Mouse (Mus musculus) urinary bladder, adult 18-20 months (tissue): Measurements from ENCODE around the gene Fuk.
"Not testable (repeated sequence)": the region's sequence is repeated elsewhere in the genome, so short reads cannot be mapped to it uniquely, and the experiment has no call there.

Experiments
- DNase-seq, 2 experiments: peaks; one replicate each; pipeline ENCODE4 v3.0.0; 2022; ENCODE audit warnings: low spot score in 2 of 2, mixed read lengths in 2 of 2

Gene Fuk

DNA sequence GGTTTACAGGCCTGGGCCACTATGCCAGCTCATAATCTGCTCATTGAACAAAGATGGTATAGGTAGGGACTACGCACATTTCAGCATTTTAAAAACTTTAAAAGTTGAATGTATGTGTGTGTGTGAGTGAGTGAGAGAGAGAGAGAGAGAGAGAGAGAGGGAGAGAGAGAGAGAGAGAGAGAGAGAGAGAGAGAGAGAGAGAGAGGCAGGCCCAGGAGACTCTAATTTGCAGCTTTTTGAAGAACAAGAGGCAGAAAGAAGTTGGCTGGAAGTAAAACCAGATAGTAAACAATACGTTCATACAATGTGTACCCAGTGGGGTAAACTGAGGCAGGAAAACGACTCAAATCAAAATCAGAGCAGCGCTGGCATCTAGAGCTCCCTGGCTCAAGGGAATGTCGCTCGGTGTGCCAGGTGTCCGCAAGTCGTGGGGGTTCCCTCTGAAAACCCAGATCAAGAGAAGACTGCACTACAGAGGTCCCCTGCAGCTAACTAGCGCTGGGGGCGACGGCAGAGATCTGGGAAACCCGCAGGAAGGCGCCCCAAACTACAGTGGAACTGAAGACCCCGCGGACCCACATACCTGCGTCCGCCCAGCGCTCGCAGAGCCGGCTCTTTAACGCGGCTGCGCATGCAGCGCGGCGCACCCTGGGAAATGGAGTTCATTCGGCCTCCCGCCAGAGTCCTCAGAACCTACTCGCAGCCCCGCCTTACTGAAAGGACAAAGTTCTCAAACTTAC lies at the start of gene Fuk:
TSS of gene Fuk (minus strand) at position 650 of the 740 bp plus-strand sequence.
- peak; percentile 66 to 74 for DNase-seq

DNA sequence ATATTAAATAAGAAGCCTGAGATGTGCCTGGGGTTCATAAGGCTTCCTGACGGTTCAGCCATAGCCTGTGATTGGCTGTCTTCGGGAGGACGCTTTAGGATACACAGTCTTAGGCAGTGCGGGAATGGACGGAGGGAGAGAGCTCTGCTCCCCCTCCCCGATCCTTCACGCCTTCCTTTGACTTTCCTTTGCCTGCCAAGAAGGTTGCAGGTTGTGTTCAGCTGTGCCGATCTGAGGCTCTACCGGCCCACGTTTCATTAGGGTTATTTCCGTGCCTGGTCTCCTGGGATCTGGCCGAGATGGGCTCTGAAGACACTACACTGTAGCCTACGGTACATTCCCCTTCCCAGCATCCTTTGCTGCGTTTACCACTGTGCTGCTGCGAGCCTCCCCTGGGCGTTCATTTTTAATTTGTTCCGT lies 47.8 kb upstream of the Fuk start:
- no peak for DNase-seq

DNA sequence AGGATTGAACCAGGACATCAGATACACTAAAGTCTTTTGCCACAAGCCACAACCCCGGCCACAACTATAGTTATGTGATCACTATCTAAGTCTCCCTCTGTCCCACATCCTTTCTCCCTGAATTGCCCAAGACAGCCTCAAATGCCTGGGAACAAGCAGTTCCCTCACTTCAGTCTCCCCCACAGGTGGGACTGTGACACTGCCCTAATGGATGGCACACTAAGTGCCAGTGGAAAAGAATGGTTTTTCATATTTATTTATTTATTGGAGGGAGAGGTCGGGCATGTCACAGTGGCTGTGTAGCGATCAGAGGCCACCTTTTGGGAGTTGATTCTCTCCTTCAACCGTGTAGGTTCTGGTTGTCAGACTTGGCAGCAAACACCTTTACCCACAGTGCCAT lies 43.4 kb upstream of the Fuk start:
- no peak for DNase-seq

DNA sequence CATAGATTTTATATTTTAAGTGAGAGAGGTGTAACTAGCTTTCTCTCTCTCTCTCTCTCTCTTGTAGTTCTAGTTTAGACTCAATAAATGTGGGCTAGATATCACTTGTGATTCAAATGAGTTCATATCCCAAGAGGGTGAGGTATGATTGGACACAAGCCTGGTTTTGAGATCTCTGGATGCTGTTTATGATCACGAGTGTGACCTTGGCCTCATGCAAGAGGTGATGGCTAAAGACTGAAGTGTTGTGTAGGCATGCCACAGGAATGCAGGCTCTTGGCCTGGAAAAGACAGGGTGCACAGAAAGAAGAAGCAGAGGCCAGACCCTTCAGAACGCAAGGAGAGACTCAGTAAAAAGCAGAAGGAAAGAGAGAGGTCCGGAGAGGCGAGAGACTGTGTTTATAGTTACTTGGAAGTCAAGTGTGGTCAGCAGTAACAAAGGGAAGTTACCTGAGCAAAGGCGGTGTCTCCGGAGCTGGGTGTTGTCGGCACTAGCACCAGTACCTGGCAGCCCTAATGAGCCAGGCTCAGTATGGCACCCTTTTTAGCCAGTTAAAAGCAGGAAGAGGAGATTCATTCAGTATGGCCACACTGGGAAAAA lies 42.1 kb upstream of the Fuk start:
- DNase-seq: no peak

DNA sequence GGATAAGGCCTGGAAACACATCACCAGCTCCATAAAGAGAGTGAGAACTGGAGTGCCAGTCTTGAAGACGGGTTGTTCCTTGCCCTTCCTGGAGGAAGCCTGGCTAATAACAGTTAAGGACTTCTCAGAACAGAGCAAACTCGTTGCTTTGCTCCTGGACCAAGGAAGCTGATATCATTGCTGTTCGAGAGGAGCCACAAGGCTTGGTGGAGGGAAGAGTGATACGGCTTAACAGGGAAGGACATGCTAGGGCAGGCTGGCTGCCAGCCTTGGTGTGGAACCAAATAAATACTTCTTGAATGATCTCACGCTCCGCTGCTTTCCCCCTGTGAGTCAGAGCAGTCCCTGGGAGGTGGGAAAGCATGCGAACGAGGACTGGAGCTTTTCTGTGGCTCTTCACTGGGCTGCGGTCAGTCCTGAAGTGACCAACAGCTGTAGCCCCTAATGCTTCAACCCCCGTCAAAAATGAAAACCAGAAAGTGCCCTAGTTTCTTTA lies 39.2 kb upstream of the Fuk start:
- DNase-seq: peak; percentile 50 to 87

DNA sequence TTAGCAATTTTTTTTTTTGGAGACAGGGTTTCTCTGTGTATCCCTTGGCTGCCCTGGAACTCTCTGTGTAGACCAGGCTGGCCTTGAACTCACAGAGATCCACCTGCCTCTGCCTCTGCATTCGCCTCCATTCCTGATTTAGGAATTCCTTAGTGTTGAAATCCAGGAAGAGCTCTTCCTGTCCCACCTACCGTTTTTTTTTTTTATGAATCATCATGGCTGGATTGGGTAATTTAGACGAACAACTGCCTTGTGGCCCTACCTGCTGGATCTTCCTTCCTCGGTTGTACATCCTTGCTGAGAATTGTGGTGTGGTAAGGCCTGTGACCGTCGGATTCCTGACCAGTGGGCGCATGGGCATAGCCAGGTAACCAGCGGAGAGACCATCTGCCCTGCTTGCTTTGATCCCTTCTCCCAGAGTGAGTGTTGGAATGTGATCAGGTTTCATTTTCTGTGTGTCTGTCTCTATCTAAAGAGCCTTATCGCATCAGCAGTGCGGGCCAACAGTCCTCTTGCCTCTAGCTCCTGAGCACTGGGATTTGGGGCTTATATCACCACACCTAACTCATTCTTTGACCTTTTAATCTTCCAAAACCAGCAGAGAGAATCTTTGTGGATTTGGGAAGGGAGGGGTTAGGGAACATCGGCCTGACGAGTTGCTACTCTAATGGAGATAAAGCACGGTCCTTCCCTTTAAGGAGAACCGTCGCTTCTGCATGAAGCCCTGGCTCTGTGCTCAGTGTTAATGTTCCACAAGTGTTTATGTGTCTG lies 38.6 kb upstream of the Fuk start:
- no peak for DNase-seq

DNA sequence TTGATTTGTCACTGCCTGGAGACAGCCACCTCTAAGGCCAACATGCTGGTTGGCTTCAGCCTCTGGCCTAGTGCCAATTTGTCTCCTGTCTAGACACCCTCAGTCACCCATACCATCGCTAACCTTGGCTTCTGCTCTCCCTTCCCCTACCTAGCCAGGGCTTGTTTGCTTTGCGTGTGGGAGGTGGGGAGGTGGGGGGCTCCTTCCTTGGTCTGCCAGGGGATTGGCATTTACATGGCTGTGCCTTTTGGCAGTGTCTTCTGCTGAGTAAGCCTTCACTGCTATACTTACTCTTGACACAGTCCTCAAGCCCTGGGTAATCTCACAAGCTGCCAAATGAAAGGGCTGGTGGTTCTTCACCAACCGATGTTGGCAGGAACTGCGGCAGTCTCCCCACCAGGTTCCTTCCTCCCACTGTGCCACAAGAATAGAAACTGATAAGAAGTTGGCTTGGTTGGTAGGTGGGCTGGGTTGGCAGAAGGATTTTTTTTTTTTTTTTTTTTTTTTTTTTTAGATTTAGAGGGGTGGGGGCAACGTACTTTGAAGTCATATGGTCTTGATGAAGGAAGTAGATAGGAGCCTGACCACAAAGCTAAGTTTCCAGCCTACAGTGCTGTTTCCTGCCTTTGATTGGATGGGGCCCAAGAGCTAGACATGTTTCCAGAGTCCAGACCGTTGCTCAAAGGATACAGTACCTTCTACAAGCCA lies 36.7 kb upstream of the Fuk start:
- DNase-seq: no peak

DNA sequence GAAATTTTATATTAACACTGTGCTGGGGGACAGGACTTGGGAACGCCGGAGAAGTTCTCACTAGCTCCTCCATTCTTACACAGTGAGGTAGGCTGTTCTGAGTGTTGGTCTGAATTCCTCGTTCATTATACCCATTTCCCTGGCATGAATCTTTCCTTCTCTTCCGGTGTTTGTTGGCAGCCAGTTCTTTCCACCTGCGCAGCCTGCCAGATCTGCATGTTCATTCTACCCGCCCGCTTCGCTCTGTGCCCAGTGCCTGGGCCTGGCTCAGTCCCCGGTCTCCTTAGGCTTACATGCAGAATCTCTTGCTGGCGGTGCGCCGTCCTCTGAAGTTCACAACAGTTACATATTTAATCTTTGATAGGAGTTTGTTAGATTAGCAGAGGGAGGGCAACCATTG lies 33.9 kb upstream of the Fuk start:
- DNase-seq: no peak

DNA sequence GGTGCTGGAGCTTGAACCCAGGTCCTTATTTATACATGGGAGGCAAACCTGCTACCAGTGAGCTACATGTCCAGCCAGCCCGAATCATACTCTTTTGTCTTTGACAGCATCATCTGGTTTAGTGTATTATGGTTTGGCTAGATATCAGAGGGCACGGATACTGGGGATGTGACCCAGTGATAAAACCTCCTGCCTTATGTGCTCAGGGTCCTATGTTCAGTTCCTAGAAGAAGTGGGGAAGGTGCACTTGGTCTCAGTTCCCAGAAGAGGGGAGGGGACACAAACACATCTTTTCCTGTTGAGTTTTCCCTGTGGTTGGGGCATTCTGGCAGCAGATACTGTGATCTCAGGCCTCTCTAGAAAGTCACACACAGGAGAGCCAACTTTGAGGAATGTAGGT lies 31.0 kb upstream of the Fuk start:
- no peak for DNase-seq

DNA sequence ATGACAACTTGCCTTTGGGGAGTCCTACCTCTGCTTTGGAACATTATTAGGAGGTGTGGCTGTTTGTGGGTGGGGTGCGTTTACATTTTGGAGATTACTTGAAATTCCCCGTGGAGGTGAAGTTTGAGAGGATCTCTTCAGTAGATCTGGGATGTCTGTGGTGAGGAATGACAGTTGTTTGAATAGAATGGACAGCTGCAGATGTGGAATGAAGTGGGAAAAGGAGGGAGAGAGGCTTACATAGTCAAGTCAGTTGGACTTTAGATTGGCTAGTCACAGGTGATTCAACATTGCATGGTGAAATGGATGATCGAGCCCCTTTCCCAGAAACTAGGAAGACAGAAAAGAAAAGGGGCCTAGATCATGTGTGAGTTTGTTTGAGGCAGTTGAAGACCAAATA lies 30.2 kb upstream of the Fuk start:
- DNase-seq: no peak

DNA sequence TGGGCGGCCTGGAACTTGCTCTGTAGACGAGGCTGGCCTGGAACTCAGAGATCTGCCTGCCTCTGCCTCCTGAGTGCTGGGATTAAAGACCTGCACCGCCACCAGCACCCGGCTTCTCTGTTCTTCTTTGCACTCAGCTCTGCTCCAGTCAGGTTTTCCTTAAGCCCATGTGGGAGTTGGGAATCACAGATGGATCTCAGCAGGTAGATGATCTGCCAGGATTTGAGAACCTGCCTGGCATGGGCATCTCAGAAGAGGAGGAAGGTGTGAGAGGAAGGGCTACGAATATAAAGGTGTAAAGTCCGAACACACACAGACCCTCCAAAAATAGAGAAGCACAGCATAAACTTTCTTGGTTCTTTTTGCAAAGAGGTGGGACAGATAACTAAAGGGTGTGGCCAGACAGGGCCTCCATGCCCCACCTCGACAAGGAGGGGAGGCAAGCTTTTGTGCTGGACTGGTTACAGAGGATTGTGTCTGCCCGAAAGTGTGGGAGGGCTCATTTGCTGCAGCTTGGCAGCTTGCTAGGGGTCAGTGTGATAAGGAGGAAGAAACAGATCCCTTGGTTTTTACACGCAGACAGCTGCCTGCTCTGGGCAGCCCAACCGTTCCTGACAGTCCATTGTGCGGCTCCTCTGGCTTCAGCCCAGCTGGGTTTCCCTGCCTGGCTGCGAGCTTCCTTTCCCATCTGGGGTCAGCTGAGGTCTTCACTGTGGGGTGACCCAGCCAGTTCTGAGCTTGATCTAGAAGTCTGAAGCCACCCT lies 29.1 kb upstream of the Fuk start:
- DNase-seq: no peak

DNA sequence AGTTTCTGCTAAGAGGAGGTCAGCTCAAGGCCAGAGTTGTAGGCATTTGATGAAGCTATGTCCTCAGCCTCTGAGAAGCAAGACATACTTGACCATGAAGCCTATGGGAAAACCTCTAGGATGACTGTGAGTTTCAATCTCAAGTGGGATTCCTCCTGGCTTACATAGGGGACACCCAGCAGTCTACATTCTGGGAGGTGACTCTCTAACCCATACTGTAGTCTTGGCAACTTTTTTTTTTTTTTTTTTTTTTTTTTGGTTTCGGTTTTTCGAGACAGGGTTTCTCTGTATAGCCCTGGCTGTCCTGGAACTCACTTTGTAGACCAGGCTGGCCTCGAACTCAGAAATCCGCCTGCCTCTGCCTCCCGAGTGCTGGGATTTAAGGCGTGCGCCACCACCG lies 27.4 kb upstream of the Fuk start:
- not testable (repeated sequence) for DNase-seq

DNA sequence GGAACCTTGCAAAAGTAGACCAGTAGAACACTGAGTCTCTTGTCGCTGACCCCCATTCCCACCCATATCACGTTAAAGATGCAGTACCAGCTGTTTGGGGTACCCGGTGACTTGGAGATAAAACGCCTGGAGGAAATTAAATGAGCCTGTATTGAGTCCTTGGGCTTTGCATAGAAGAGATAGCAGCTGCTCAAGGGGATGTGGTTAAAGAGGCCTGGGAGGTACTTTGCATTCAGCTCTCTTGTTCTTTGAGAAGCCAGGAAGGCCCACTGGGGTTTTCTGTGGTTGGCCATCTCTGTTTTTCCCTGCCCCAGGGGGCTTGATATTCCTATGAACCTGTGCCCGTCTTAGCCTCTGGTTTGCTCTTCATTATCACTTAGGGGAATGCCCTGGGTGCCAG lies 26.8 kb upstream of the Fuk start:
- no peak for DNase-seq

DNA sequence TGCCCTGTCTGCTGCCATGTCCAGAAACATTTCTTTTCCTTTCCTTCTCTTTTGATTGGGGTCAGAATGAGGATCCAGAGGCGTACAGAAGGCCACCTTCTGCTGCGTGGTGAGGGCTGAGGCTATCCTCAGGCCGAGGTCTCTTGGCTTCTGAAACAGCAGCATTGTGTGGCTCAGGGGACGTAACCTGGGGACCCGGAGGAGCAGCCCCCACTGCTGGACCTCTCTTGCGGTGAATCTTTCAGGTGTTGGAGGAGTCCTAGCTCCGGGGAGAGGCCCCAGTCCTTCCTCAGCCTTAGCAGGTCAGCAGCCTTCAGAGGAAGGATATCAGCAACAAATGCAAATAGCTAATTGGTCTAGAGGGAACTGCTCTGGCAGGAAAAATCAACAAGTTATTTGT lies 26.1 kb upstream of the Fuk start:
- DNase-seq: no peak

DNA sequence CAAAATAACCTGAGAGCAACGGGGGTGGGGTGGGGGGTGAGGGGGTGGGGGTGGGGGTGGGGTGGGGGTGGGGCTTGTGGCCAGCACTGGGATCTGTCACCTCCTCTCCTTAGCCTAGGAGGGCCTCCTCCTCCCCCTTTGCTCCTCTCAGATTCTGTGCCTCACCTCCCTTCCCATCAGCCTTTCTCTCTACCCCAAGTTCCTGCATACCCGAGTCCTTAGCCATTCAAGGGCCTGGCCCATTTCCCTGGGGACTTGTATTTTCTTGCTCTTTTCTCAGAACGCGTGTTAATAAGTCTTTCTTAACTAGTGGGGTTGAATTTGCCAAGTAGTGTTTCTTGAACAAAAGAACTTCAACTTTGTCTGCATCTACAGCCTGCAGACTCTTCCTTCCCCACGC lies 24.4 kb upstream of the Fuk start:
- DNase-seq: no peak

DNA sequence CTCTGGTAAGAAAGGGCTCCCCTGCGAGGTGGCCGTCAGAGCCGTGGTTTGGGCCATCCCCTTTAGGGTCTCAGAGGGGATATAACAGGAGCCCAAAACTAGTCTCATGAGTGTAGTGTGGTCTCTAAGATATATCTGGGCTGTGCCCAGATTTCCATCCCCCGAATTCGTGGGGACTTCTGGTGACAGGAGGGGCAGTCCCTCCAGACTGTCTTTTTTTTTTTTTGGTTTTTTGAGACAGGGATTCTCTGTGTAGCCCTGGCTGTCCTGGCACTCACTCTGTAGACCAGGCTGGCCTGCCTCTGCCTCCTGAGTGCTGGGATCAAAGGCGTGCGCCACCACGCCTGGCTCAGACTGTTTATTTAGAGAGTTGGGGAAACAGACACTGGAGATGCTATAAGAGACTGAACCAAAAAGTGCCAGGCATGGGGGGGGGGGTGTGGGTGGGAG lies 23.4 kb upstream of the Fuk start:
- no peak for DNase-seq

DNA sequence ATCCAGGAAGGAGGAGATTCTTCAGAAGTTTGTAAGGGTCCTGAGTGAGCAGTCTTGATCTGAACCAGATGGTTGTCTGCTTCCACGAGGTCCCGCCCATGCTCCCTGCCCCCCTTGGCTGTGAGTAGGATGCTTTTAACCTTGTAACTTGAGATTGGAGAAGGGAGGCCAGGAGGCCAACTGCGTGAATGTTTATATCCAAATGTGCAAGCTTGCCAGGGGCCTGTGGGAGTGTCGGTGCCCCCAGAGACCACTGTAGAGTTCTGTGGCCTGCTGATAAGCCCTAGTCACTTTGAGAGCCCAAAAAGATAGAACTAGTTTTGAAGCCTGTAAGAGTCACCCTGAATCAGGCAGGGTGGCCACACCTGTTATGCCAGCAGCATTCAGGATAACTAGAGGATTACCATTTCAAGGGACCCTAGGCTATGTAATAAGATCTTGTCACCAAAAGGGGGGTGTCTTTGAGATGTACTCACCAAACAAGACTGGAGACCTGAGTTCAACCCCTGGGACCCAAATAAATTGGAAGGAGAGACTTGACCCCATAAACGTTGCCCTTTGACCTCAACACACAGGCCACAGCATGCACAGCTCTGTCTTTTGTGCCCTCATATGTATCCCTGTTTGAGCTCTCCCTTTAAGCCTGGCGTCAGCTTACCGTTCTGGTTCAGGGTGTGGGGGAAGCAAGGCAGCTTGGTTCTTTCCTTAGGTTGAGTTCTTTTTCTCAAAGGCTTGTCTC lies 19.4 kb upstream of the Fuk start:
- DNase-seq: no peak

DNA sequence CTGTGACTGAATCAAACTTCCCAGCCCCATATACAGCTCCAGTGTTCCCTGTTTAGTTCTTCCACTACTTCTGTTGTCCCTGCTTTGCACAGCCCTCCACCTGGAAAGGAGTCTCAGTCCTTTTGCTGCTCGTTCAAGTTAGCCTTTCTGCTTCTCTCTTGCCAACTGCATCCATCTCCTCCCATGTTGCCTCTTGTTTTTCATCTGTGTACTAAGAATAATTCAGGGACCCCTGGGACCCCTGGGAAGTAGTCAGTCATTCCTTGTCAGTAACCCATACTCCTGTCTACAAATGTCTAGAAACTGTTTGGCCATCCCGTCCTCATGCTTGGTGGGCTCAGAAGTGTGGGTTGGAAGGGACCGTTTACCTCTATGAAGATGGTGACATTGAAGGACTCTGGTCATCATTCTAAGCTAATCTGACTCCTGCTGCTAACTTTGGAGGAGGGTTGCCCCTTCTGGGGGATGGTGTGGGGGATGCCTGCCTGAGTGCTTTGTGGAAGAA lies 18.5 kb upstream of the Fuk start:
- DNase-seq: no peak

DNA sequence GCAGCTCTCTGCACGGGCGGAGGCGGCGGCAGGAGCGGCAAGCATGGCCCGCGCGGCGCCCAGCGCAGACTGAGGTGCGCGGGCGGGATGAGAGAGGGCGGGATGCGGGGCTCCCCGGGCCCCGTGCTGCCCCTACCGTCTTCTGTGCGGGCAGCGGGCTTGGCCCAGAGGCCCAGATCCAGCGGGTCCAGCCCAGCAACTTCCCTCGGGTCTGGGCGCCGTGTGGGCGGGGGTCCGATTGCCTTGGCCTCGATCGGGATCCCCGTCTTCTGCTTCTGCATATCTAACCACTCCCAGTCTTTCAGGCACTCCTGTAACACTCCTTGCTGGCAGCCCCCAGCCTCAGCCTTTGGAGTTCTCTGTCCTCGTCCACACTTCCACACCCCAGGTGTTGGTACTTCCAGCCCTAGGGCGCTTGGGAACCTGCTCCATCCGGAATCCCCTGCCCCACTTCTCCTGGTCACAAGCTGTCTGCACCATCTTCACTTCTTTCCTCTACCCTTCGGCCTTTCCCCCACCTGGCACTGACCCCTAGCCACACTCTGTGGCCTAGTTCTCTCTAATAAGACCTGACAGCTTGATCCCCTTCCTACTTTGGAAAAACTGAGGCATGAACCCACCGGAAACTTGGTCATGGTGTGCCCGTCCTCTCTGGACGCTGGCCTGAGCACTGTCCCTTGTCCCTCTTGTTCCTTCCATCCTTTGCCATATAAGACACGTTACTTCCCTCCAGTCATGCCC lies 17.9 kb upstream of the Fuk start:
- no peak for DNase-seq
